In the genomic region with DNA sequence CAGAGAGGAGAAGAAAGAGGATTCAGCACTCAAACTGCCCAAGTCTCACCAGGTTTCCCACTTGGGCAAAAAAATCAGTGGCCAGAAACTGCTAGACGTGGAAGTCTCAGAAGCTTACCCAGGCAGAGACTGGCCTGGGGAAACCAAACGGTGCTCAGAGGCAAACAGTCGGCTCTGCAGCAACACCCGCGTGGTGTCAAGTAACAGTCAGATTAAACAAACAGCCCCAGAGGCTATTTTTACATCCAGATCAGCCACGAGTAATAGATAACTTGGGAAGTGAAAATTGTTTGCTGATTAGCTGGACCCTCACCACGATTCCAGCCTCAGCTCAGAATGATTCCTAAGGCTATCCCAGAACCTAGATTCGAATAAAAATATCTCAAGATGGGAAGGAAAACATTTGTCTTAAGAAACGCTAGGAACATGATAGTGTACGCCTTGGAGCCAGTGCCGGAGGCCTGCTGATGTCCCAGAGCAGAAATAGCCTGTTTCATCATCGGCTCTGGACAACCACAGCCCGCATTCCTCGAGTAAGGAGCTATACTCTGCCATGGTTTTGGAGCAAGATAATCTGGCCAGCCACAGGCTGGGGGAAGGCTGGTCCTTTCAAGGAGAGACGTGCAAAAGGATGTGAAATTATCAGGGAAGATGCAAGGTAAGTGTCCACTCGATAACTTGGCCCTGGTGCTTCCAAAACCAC, we compare ENCODE assay signal across 9 mouse cellular contexts. TPM values are rescaled to one million over a fixed set of nuclear protein-coding genes. Genes with fewer than 3 reads are reported as not detected.
A peak's percentile ranks its signal among the peaks of the same experiment; 100 is the strongest.
DNase-seq lines count a peak whose midpoint lies in the region; ATAC-seq lines count a peak whose summit lies in the region.
"Had no signal": no experiment of that assay in that cellular context is flagged by ENCODE, and none has a peak within 500 bp of the region (broad histone marks: within the 10 kb centered on the region; RNA-seq: fewer than 3 reads in every experiment).

Gene 3425401B19Rik, minus strand, starts transcription at position 170 of the 703 bp plus-strand sequence.

- H3K9me3 ChIP-seq in midbrain, embryonic 14.5 days (ENCODE audit: control insufficient read depth, low read length): no peaks in the 10 kb centered on the region
- H3K9me3 ChIP-seq in midbrain, embryonic 11.5 days (ENCODE audit: control insufficient read depth, low read length): no peaks in the 10 kb centered on the region
- no peaks in the 10 kb centered on the region for H3K9me3 ChIP-seq in hindbrain, embryonic 16.5 days (ENCODE audit: control insufficient read depth, low read length)

- H3K27ac ChIP-seq in midbrain, embryonic 14.5 days (replicated peaks; ENCODE audit: low read depth, low read length): no peak within 1 kb of the TSS
- H3K27ac ChIP-seq in midbrain, embryonic 11.5 days (ENCODE audit: low read depth, low read length): no peak within 1 kb of the TSS
- no peak within 1 kb of the TSS for H3K27ac ChIP-seq in hindbrain, embryonic 16.5 days (ENCODE audit: low read depth, low read length)

- H3K4me3 ChIP-seq in midbrain, embryonic 14.5 days (replicated peaks; ENCODE audit: low read depth, low read length): no peak within 1 kb of the TSS
- H3K4me3 ChIP-seq in midbrain, embryonic 11.5 days (ENCODE audit: low read depth, low read length): no peak within 1 kb of the TSS
- no peak within 1 kb of the TSS for H3K4me3 ChIP-seq in hindbrain, embryonic 16.5 days (ENCODE audit: low read length)

- no peak within 1 kb of the TSS for H3K9ac ChIP-seq in midbrain, embryonic 14.5 days (replicated peaks; ENCODE audit: low read length)
- no peak within 1 kb of the TSS for H3K9ac ChIP-seq in midbrain, embryonic 11.5 days (ENCODE audit: low read length)
- H3K9ac ChIP-seq in hindbrain, embryonic 16.5 days (ENCODE audit: low read depth, low read length): no peak within 1 kb of the TSS

- ATAC-seq in midbrain, embryonic 14.5 days (ENCODE audit: low FRiP score, low TSS enrichment): no peak
- ATAC-seq in midbrain, embryonic 11.5 days (ENCODE audit: low FRiP score): no peak
- ATAC-seq in hindbrain, embryonic 16.5 days: no peak

- H3K4me2 ChIP-seq in midbrain, embryonic 14.5 days (ENCODE audit: low read length): peak within 1 kb of the TSS; percentile 42
- no peak within 1 kb of the TSS for H3K4me2 ChIP-seq in midbrain, embryonic 11.5 days
- peak within 1 kb of the TSS; percentile 41 for H3K4me2 ChIP-seq in hindbrain, embryonic 16.5 days (ENCODE audit: low read length)

- H3K36me3 ChIP-seq in midbrain, embryonic 14.5 days (ENCODE audit: control insufficient read depth, insufficient read depth, low read length): no peaks in the 10 kb centered on the region
- H3K36me3 ChIP-seq in midbrain, embryonic 11.5 days (ENCODE audit: control insufficient read depth, insufficient read depth, low read length): no peaks in the 10 kb centered on the region
- no peaks in the 10 kb centered on the region for H3K36me3 ChIP-seq in hindbrain, embryonic 16.5 days (ENCODE audit: control insufficient read depth, insufficient read depth, low read length)

- WGBS in midbrain, embryonic 14.5 days: 69% methylated on average over 16 of the region's 16 CpGs
- 67% methylated on average over 16 of the region's 16 CpGs for WGBS in midbrain, embryonic 11.5 days
- 68% methylated on average over 16 of the region's 16 CpGs for WGBS in hindbrain, embryonic 16.5 days

- H3K27me3 ChIP-seq in midbrain, embryonic 14.5 days (ENCODE audit: control insufficient read depth, insufficient read depth, low read length): no peaks in the 10 kb centered on the region
- no peaks in the 10 kb centered on the region for H3K27me3 ChIP-seq in midbrain, embryonic 11.5 days (ENCODE audit: control insufficient read depth, insufficient read depth, low read length)
- H3K27me3 ChIP-seq in hindbrain, embryonic 16.5 days (replicated peaks; ENCODE audit: control insufficient read depth, insufficient read depth, low read length): no peaks in the 10 kb centered on the region

- peaks cover 13% of the 10 kb centered on the region for H3K4me1 ChIP-seq in midbrain, embryonic 14.5 days (ENCODE audit: control insufficient read depth, insufficient read depth, low read length)
- 0 out of 2 replicates have a peak, but pooled peaks cover 2% of the 10 kb centered on the region for H3K4me1 ChIP-seq in midbrain, embryonic 11.5 days (ENCODE audit: control insufficient read depth, insufficient read depth, low read length)
- peaks cover 14% of the 10 kb centered on the region for H3K4me1 ChIP-seq in hindbrain, embryonic 16.5 days (ENCODE audit: control insufficient read depth, insufficient read depth, low read depth, low read length)

- no peak for DNase-seq in midbrain, embryonic 14.5 days
- DNase-seq in midbrain, embryonic 11.5 days (ENCODE audit: low spot score, missing footprints): no peak
- DNase-seq in heart, adult 11 months: peak; percentile 95
- DNase-seq in retina, embryonic 14.5 days (ENCODE audit: low spot score): no peak
- DNase-seq in thymus, postnatal 25 days: no peak
- no peak for DNase-seq in left cerebral cortex, adult 18-20 months (ENCODE audit: low spot score in 2 of 2)
- DNase-seq: cerebellum, postnatal 10 days; kidney, adult 11 months had no signal

RNA-seq across cellular contexts. Expression of gene 3425401B19Rik, which starts in this region (rescaled TPM):
- polyA plus RNA-seq in midbrain, embryonic 14.5 days (2014; fragmentation: Nextera tagmentation; extraction: Ambion mirVana): not detected in 2 replicates
- polyA plus RNA-seq in midbrain, embryonic 11.5 days (2014; fragmentation: Nextera tagmentation; extraction: Ambion mirVana): not detected in 2 replicates
- polyA plus RNA-seq in hindbrain, embryonic 16.5 days (2015; fragmentation: Nextera tagmentation; extraction: Ambion mirVana): 0.06 and 0.21 TPM in 2 replicates
- total RNA-seq in left cerebral cortex, adult 18-20 months (2021): under 1 TPM; 0.16 to 0.47 TPM
